Mouse (Mus musculus) ES-E14 (cell line): ENCODE data around the gene Lamc1.

Source experiments
- CHD2 ChIP-seq: IDR thresholded peaks from 2 replicates; pipeline ENCODE4 v1.6.1; 2014; ENCODE audit warnings: mild to moderate bottlenecking, low read depth, low read length, inconsistent platforms
- ZC3H11A ChIP-seq: IDR thresholded peaks from 2 replicates; pipeline ENCODE4 v1.6.1; 2012; ENCODE audit warnings: low read depth, mild to moderate bottlenecking, inconsistent platforms, low read length, borderline replicate concordance

- TF ChIP-seq ZC3H11A: no peak
- TF ChIP-seq CHD2: no peak
Observed at GRCm38 (mm10) chr1:153231681-153232080, 100.9 kb downstream of the Lamc1 start.
